Mouse (Mus musculus) yolk sac, embryonic 10.5 days (tissue): ENCODE measurements around the gene Nkiras1.
"Not testable (repeated sequence)": the region's sequence is repeated elsewhere in the genome, so short reads cannot be mapped to it uniquely, and the experiment has no call there.

Experiments used
- DNase-seq: peaks from one replicate; pipeline ENCODE4 v3.0.0-alpha.2; 2017; ENCODE audit warnings: low spot score

Gene Nkiras1

GRCm38 (mm10) chr14:18270529-18271441 lies at the start of gene Nkiras1, which contains the start of gene Rpl15:
Nkiras1 (plus strand) TSS chr14:18271136.
Rpl15 (minus strand) TSS chr14:18271391.
- DNase-seq: peak; percentile 99

GRCm38 (mm10) chr14:18221977-18222376 lies 49.0 kb upstream of the Nkiras1 start:
- DNase-seq: no peak

- DNase-seq: not testable (repeated sequence)
Measured at GRCm38 (mm10) chr14:18225431-18225830, 45.5 kb upstream of the Nkiras1 start.

- DNase-seq: not testable (repeated sequence)
Measured at GRCm38 (mm10) chr14:18226181-18226580, 44.8 kb upstream of the Nkiras1 start.

GRCm38 (mm10) chr14:18229751-18230150 lies 41.2 kb upstream of the Nkiras1 start:
- not testable (repeated sequence) for DNase-seq

- DNase-seq: not testable (repeated sequence)
Measured at GRCm38 (mm10) chr14:18231866-18232265, 39.1 kb upstream of the Nkiras1 start.

GRCm38 (mm10) chr14:18233076-18233475 lies 37.9 kb upstream of the Nkiras1 start:
- no peak for DNase-seq

GRCm38 (mm10) chr14:18233981-18234960 lies 36.7 kb upstream of the Nkiras1 start:
- no peak for DNase-seq

GRCm38 (mm10) chr14:18236496-18237235 lies 34.3 kb upstream of the Nkiras1 start:
- not testable (repeated sequence) for DNase-seq

- no peak for DNase-seq
Measured at GRCm38 (mm10) chr14:18237381-18237780, 33.6 kb upstream of the Nkiras1 start.

GRCm38 (mm10) chr14:18238131-18238749 lies 32.7 kb upstream of the Nkiras1 start:
- DNase-seq: peak; percentile 97

GRCm38 (mm10) chr14:18238750-18239731 lies 31.9 kb upstream of the Nkiras1 start, which contains the start of gene Nr1d2:
Nr1d2 (minus strand) TSS chr14:18239127.
- DNase-seq: peak; percentile 100

GRCm38 (mm10) chr14:18240132-18240531 lies 30.8 kb upstream of the Nkiras1 start:
- DNase-seq: no peak

GRCm38 (mm10) chr14:18241786-18242185 lies 29.1 kb upstream of the Nkiras1 start:
- no peak for DNase-seq

GRCm38 (mm10) chr14:18242638-18243130 lies 28.3 kb upstream of the Nkiras1 start:
- DNase-seq: no peak

- no peak for DNase-seq
Measured at GRCm38 (mm10) chr14:18261203-18261602, 9.7 kb upstream of the Nkiras1 start.

- no peak for DNase-seq
Measured at GRCm38 (mm10) chr14:18263427-18263826, 7.5 kb upstream of the Nkiras1 start.

GRCm38 (mm10) chr14:18269947-18270528 lies 898 bp upstream of the Nkiras1 start:
- not testable (repeated sequence) for DNase-seq

GRCm38 (mm10) chr14:18271666-18272065 lies 730 bp downstream of the Nkiras1 start:
- no peak for DNase-seq
